Mouse (Mus musculus) layer of hippocampus, adult 9-11 months (tissue): ENCODE measurements around the gene Cask.

ENCODE experiments used
- DNase-seq: peaks from one replicate; pipeline ENCODE4 v3.0.0; 2022

Cask gene

DNA sequence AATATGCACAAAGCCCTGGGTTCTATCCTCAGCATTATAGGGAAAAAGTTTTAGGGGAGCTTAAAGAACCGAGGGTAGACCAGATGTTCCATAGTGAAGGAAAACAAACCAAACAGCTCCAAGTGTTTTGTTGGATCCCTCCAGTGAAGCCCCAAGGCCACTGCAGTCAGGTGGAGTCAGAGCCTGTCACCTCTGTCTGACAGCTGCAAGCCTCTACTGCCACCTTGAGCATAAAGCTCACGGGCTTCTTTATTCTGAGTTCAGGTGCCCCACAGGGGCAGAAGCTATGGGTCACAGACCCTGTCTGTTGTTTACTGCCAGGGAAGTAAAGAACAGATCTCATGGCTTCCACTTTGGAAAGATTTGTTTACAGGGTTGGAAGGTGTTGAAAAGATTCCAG is 338.0 kb downstream of the Cask start:
- DNase-seq: no peak

DNA sequence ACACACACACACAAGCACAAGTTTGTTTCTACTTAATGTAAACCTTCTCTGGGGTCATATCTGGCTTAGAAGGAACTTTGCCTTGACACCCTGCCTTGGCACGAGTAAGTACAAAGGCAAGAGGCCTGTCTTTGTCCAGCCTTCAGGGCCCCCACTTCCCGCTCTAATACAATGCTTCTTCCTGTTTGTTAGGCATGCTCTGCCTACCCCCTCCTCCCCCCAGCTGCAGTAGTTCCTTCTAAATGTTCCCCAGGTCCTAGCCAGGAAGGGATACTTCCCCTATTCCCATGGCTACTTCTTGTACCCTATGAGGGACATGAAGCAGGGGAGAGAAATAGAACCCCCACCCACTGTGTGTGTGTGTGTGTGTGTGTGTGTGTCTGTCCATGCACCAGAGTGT is 344.8 kb downstream of the Cask start:
- DNase-seq: no peak

DNA sequence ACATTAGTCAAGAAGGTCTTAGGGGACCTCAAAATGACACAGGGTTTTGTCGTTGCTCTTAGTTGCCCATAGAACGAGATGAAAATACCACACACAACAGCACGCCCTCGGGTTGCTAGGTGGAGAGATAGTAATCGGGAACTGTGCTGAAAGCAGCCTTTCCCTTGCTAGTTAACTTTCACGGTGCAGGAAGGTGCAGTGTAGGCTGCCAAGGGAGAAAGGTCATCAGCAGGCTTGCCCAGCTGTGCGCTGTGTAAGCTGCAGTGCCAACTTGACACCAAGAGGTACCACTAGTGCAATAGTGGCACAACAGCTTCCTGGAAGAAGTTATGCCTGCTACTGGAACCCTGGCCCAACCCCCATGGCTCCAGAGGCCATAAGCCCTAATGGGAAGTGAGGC is 346.8 kb downstream of the Cask start:
- DNase-seq: no peak

- peak; percentile 36 for DNase-seq
Measured at GRCm38 (mm10) chrX:13502862-13503375, 348.2 kb downstream of the Cask start.

GRCm38 (mm10) chrX:13500284-13500683 is 350.9 kb downstream of the Cask start:
- DNase-seq: no peak

DNA sequence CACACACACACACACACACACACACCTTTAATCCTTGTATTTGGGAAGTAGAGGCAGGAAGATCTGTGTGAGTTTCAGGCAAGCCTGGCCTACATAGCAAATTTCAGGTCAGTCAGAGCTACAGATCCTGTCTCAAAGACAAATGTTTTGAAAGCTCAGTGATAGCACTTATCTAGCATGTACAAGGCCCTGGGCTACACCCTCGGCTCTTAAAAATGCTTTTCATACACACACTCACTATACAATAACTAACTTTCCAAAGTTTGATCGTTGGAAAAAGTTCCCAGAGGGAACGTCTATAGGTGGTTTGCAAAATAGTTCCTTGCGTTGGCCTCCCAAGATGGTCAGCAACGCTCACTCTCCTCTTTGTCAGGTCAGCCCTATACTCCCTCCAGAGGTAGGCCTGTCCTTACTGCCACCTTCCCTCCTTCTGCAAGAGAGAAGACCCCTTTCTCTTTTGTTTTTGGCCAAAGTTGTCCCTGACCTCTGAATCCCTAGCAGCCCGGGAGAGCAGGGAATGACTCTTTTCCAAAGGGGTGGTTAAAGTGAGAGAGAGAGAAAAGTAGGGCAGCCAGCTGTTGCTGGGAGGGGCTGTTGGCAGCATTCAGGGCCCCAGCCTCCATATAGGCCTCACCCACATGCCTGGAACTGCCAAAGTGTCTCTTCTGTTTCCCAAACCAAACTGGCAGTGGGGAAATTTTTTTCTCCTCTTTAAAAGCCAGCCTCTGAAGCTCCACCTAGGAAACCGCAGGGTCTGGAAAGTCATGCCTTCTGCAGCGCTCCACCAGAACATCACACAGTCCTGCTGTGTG is 356.1 kb downstream of the Cask start:
- no peak for DNase-seq

DNA sequence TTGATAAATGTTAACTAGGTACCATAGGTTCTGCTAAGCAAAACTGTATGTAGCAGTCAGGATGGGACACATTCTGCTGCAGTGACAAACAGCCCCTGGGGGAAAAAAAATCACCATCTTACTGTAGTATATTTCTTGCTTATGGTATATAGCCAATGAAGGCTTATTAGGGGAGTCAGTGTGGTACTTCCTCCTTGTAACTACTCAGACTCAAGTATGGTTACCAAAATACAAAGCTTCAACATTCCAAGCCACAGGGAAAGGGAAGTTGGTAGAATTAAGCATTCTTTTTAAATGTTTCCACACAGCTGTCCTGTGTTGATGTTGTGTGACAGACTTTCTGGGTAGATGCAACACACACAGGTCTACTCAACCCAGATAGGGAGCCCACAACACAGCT is 358.2 kb downstream of the Cask start:
- DNase-seq: no peak

DNA sequence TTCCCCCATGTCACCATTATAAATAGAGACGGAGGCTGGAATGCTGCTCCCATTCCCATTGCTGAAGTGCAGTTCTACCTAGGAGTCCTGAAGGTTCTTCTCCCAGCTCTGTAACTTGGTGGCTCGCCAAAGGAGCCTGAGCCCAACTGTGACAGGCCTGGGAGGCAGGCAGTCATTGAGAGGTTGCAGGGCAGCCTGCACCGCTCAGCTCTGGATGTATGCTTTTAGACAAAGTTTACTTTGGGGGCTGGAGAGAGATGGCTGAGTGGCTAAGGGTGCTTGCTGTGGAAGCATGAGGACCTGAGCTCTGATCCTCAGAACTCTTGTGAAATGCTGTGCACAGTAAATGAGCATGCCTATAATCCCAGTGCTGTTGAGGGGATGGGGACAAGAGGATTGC is 360.2 kb downstream of the Cask start:
- DNase-seq: no peak

DNA sequence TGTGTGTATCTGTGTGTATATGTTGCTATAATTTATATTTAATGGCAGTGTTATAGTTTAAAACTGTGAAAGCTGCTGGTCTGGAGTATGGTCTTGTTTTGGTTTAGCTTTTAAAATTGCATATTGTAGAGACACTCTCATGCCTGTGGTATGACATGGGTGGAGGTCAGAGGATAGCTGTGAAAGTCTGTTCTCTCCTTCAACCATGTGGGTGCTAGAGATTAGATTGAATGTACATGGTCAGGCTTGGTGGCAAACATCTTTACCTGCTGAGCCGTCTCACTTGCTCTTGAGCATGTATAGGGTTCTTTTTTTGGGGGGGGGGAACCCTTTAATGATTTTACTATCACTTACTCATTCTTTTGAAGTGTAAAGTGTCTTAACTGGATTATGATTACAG is 361.4 kb downstream of the Cask start:
- no peak for DNase-seq

DNA sequence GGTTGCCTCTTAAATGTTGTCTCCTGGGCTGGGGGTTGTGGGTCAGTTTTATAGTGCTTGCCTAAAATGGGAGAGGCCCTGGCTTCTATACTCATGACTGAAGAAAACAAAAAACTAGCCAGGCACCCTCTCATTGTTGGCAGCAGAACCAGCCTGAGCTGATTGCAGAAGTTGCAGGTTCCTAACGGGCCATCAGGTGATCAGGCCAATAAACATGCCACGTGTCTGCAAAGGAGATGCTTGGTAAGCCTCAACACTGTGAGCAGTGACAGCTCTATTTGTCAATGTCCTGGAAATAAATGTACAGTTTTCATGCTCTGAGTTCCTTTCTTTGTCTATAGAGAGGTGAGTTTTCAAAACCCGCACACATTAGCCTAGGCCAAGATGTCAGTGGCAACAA is 362.2 kb downstream of the Cask start:
- DNase-seq: no peak

DNA sequence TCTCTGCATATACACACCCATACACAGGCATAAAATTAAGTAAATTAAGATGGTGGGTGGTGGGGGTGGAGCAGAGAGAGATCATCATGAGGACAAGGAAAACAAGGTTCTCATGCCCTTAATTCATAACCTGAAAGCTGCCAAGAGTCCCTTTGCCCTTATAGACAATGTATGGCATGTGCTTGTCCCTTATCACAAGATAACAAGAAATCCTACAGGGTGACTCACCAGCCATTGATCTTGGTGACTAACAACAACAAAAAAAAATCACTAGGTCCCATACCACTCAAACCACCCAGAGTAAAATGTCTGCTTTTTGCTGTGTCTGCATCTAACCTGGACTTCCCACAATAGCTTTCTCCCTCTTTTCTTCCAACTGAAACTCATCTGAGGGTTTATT is 366.7 kb downstream of the Cask start:
- DNase-seq: no peak

DNA sequence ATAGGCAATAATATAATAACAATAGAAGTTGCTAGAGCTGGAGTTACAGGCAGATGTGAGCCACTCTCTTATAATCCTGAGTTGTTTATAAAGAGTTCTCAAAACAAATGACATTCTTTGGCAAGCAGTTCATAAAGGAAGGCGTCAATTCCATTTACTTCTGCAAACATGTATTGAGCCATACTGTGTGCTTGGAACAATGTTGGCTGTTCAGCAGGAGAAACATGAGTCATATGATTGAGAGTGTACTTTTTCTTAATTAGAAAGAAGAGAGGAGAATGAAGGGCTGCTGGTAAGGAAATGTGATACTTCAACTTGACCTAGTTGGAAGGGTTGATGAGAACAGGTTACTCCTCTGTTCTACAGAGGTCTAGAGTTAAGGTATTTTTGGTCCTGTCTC is 368.6 kb downstream of the Cask start:
- no peak for DNase-seq

DNA sequence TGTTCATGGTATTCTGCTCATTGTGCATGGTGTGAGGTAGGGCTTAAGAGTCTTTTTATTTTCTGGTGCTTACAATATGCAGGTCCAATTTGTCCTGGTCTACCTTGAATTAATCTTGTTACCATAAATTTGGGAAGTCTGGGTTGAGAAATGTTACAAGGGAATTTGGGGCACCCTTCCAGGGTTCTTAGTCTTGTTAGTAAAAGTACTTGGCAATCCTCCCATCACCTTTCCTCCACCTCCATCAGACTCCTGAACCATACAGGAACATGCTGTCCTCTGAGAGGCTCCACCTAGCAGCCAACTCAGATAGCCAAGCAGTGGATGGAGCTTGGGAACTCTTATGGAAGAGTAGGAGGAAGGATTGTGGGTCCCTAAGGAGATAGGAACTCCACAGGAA is 371.6 kb downstream of the Cask start:
- DNase-seq: no peak

GRCm38 (mm10) chrX:13478298-13478697 is 372.9 kb downstream of the Cask start:
- DNase-seq: no peak

DNA sequence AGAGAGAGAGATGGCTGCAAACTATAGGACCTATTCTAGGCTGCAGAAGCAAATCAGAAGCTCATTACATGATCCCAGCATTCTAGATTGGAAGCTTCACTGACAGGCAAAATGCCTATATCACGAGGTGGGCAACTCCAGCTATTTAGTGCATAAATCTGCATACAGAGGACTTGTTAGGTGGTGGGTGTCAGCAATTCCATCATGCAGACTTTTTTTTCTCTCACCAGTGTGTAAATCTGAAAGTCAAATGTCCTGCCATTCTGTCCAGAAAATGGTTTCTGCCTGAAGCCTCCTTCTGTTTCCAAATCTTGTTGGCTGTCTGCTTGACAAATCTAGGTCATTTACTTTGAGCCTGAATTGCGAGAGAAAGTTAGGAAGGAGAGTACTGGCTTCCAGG is 373.6 kb downstream of the Cask start:
- DNase-seq: no peak

DNA sequence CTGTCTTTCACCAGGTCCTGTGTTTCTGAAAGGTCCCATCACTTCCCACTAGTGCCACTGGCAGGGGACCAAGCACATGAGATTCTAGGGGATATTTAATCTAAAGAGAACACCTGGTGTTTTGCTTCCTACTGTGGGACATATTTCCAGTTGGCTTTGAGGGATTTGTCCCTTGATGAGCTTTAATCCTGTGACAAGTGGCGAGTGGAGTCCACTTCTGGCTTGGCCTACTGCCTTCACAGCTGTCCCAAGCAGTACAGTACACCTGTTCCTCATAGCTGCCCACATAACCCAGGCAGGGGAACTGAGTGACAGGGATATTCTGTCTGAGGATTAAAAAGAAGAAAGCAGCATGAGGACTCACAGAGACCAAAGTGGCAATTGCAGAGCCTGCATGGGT is 375.8 kb downstream of the Cask start:
- DNase-seq: no peak

- DNase-seq: no peak
Measured at GRCm38 (mm10) chrX:13472751-13473225, 378.4 kb downstream of the Cask start.

- DNase-seq: no peak
Measured at GRCm38 (mm10) chrX:13471925-13472324, 379.2 kb downstream of the Cask start.

- peak; percentile 86 for DNase-seq
Measured at GRCm38 (mm10) chrX:13469160-13470116, 381.7 kb downstream of the Cask start.

GRCm38 (mm10) chrX:13467121-13467571 is 384.0 kb downstream of the Cask start:
- no peak for DNase-seq
